Mouse (Mus musculus) urinary bladder, adult 2 months (tissue): ENCODE results near the gene Gcm2. TPM values are rescaled to one million over a fixed set of nuclear protein-coding genes. Genes with fewer than 3 reads are reported as not detected.

Experiments
- DNase-seq: peaks from one replicate; pipeline ENCODE4 v3.0.0; 2022; ENCODE audit warnings: low spot score
- polyA plus RNA-seq: library from polyadenylated mRNA; depleted of rRNA; stranded (reverse); fragments of >200 nt; gene quantifications from 2 replicates; pipeline ENCODE4 v1.2.3, GENCODE M21; 2012; rRNA removed

Gcm2 gene
- polyA plus RNA-seq, 1 experiment: not detected

DNA sequence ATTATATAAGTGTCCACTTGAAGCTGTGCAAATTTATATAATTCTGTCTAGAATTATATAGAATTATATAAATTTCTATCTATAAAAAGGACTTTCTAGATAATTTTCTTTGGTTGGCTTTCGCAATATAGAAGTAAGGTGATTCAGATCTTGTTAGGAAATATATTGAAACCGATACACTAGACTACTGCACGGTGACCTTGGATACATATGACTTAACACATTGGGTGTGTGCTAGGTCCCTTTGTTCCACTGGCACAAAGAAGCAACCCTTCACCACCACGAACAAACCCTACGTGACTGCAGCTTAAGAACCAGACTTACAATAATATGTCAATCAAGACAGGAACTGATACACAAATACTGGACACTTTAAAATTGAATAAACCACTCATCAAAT, 31.0 kb downstream of the Gcm2 start:
- no peak for DNase-seq

DNA sequence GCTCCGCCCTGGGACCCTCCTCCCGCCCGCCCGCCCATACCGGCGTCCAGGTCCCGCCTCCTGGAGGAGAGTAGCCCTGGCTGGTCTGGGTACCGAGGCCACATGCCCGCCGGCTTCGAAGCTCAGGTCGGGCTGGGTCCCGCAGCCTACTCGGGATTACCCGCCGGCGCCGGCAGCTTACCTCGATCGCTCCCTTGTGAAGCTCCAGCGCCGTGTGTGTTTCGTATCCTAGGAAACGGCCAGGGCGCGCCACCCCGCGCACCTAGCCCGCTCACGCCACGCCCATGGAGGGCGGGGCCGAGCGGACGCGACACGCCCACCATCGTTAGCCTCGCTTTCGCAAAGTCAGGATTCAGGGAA, 31.4 kb downstream of the Gcm2 start, which contains the start of gene Mak:
Gene Mak, minus strand, starts transcription at position 286 of the 360 bp plus-strand sequence.
- DNase-seq: peak; percentile 33

DNA sequence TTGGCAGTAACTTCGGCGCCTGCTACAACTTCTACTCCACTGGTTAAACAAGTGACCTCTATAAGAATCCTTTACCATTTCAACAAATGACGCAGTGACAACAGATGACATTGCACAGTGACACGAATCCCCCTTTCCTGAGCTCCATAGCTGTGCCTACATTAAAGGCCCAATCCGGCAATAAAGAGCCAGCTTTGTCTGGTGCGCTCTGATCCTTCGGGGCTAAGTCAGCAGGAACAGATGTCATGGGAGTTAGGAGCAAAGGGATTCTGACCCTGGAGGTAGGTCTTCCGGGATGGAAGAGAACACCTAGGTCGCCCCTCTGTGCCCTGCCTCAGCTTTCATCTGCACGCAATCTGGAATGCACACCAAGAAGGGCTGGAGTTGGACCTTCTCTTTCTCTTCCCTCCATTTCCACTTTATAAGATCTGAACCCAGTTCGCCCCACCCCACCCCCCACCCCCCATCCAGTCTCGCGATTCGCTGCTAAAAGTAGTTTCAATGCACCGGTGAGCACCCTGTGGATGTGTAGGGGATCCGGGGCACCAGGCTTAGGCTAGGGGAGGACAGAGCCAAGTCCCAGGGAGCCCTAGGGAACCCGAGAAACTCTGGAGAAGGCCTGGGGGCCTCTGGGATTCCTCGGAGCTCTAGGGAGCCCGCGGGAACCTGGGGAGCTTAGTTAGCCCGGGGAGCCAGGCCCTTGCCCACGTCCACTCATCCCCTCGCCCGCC, 32.0 kb downstream of the Gcm2 start:
- no peak for DNase-seq

DNA sequence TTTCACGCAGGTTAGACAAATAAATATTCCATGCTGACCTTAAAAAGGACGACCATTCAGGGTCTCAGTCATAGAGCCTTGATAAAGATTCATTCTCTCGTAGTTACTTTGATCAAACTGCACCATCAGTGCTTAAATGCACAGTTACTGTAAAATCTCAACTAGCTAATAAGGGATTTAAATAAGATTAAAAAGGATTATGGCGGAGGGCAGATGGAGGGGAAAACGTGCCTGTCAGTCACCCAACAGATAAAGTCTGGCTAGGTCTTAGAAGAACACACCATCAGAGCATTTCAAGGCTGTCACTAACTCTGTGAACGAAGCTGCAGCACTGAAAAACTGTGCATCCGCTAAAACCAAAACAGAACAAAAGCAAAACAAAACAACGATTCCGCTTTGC, 32.9 kb downstream of the Gcm2 start:
- no peak for DNase-seq

DNA sequence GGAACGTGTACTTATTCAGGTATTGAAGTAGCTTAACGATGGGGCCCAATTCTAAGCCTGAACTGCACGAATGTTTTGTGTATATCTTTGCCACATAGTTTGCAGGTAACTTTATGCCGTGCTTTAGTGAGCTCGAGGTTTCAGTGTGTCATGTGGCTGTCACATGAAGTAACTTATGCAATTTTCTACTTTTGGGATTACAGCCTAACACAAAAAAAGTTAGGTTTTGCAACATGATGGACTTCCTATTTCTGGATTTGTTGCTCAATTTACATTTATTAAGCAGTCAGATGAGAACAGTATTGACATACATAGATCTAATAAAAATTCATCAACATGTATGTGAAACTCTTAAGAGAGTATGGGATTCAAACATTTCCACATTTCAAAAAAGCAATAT, 37.0 kb downstream of the Gcm2 start:
- no peak for DNase-seq

DNA sequence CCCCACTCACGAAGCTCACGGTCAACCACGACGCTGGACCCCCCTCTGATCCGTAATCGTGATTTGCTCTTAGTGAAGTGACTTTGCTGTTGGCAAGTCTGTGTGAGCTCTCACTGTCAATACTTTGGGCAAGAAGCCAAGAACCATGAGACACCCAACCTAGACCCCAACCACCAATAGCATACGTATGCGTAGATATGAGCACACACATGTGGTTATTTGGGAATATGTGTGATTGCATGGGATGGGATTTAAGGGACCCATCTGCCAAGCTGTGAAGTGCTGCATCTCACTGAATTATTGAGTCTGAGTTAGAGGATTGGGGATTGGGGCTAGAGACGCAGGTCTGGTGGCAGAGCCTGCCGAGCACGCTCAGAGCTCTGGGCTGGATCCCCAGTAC, 39.2 kb downstream of the Gcm2 start:
- DNase-seq: no peak

DNA sequence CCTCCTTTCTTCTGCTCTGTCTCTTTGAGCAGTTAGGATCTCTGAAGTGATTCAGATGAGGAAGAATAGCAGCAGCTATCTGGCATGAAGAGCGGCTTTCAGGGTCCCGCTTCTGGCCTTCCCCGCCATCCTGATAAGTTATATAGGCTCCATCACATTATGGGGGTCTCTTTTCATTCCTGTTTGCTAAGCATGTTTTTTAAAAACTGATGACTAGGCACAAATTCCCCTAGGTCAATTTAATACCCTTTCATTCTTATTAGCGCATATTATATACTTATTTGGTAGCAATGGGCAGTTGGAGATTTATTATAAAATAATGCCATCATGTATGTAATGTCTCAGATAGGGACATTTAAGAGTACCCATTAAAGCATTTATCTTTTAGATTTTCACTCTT, 43.2 kb downstream of the Gcm2 start:
- DNase-seq: no peak

DNA sequence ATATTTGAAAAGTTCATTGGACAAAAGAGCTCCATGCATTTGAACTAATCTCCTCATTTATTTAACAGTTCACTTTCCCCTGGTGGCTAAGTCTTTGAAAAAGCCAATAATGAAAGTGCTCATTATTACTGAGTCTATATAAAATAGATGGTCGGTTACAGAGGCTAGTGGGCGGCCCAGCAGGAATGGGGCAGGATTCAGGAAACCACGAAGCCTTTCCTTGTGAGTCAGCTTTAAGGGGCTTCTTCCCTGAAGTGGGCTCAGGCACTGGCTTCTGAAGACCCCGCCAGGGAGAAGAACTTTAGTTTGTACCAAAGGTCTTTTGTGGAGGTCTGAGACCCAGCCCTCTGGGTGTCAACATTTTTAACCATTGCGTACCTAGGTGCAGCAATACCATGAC, 58.9 kb downstream of the Gcm2 start:
- no peak for DNase-seq

Other genes with a start within 250 kb of the Gcm2 start
- 54.2 and 68.3 TPM in 2 replicates for gene Pak1ip1, start 110.0 kb downstream of the Gcm2 start, polyA plus RNA-seq
- gene Tmem14c, start 94.7 kb downstream of the Gcm2 start, polyA plus RNA-seq: 89.9 and 115 TPM in 2 replicates
- 0.04 TPM in 1 of 2 replicates, not detected in the other for gene Mak, start 31.3 kb downstream of the Gcm2 start, polyA plus RNA-seq
- gene Sycp2l, start 3.3 kb upstream of the Gcm2 start, polyA plus RNA-seq: not detected in 2 replicates
- 0.07 and 0.16 TPM in 2 replicates for gene Elovl2, start 109.4 kb upstream of the Gcm2 start, polyA plus RNA-seq
- 9.0 and 10.4 TPM in 2 replicates for gene Smim13, start 138.8 kb upstream of the Gcm2 start, polyA plus RNA-seq
- gene Gm17364, start 162.9 kb upstream of the Gcm2 start, polyA plus RNA-seq: not detected in 2 replicates